Mouse (Mus musculus) CD4-positive, CD25-positive, alpha-beta regulatory T cell (primary cell): ENCODE measurements around the gene Gm12248. TPM values are rescaled to one million over a fixed set of nuclear protein-coding genes. Genes with fewer than 3 reads are reported as not detected.

ENCODE experiments used
- polyA plus RNA-seq: library from polyadenylated mRNA; unstranded; fragments of 100-300 nt; shearing (Covaris generic); gene quantifications from one replicate; pipeline ENCODE4 v1.2.1, GENCODE M21; 2017

Gene Gm12248
- polyA plus RNA-seq, result 0.28 TPM

GRCm38 (mm10) chr11:58093021-58093528 is at the start of gene Gm12248:
Gm12248 (minus strand) TSS chr11:58093134.

GRCm38 (mm10) chr11:58103697-58104306 is 10.9 kb upstream of the Gm12248 start, which contains the start of gene Cnot8:
Cnot8 (plus strand) TSS chr11:58104153.

Other genes with a start within 250 kb of the Gm12248 start
- gene Larp1, start 84.1 kb downstream of the Gm12248 start, polyA plus RNA-seq, result 111 TPM
- 100 TPM for gene Cnot8, start 11.0 kb upstream of the Gm12248 start, polyA plus RNA-seq
- 17.7 TPM for gene Gemin5, start 75.4 kb upstream of the Gm12248 start, polyA plus RNA-seq
- gene Mrpl22, start 78.5 kb upstream of the Gm12248 start, polyA plus RNA-seq, result 67.5 TPM
- 365 TPM for gene Igtp, start 106.4 kb upstream of the Gm12248 start, polyA plus RNA-seq
- 45.8 TPM for gene Irgm2, start 106.5 kb upstream of the Gm12248 start, polyA plus RNA-seq
- gene 4930438A08Rik, start 181.7 kb upstream of the Gm12248 start, polyA plus RNA-seq, result not detected
- 51.1 TPM for gene Zfp692, start 213.9 kb upstream of the Gm12248 start, polyA plus RNA-seq
- gene Zfp672, start 237.2 kb upstream of the Gm12248 start, polyA plus RNA-seq, result 44.2 TPM
- gene Sh3bp5l, start 237.6 kb upstream of the Gm12248 start, polyA plus RNA-seq, result 21.6 TPM